Mouse (Mus musculus): Measurements from ENCODE around the gene Oxsr1.

DNA sequence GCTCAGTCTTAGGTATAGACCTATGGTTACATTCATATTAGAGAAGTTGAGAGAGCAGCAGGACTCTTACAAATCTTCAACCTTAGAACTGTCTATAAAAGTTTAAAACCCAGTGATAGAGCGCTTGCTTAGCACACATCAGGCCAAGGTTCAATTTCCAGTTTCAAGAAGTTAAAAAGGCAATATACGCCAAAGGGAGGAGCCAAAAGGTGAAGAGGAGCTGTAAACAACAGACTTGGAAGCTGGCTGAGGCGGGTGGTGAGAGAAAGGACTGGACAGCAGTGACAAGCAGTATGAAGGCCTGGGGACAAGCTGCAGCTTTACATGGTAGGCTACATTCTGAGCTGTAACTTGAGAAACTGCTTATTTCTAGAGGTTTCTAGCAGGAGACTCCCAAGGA is 23.7 kb downstream of the Oxsr1 start:
- TF ChIP-seq CTCF (conservative IDR thresholded peaks at IDR 0.05; ENCODE audit: insufficient read depth, insufficient read length, low read depth, low read length) (no peak), POLR2A (IDR thresholded peaks at IDR 0.05; ENCODE audit: low read depth, low read length) (no peak)
